Mouse (Mus musculus): ENCODE measurements around the gene Polm. TPM values are rescaled to one million over a fixed set of nuclear protein-coding genes. Genes with fewer than 3 reads are reported as not detected.

Gene Polm
- total and polyA plus RNA-seq, 3 experiments = 2.1 to 11.2 (median 3.3) TPM

DNA sequence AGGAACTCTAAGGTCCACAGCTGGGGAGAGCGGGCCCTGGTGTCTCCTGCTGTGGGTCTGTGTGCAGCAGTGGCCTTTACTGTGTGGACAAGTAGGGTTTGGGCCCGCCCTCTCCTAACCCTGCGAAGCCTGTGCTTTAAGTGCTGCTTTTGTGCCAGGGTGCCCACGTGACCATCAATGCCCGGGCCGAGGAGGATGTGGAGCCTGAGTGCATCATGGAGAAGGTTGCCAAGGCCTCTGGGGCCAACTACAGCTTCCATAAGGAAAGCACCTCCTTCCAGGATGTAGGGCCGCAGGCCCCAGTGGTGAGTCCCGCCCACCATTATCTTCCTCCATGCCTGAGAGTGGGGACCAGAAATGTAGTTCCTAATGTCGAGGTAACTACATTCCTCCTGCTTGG is 42.5 kb downstream of the Polm start:
- Histone ChIP-seq H3K36me3 (ENCODE audit: control insufficient read depth, insufficient read depth, low read length) (no peaks in the 10 kb centered on the region), H3K79me2 (replicated peaks; ENCODE audit: control insufficient read depth, insufficient read depth, low read length) (no peaks in the 10 kb centered on the region), H3K27me3 (ENCODE audit: control insufficient read depth, insufficient read depth, low read length) (no peaks in the 10 kb centered on the region), H3K4me3 (no peak overlapping the region), H3K9ac (ENCODE audit: low read depth, low read length) (no peak overlapping the region), H3K27ac (peak overlapping the region; percentile 26; the same call in 1 of the 2 replicates), H3K4me1 (ENCODE audit: control insufficient read depth, insufficient read depth, low read length) (peaks cover 4% of the 10 kb centered on the region)
- TF ChIP-seq CTCF (IDR thresholded peaks at IDR 0.05) (no peak), EP300 (IDR thresholded peaks at IDR 0.05; ENCODE audit: insufficient read depth, low read depth, low read length) (no peak), POLR2A (IDR thresholded peaks at IDR 0.05; ENCODE audit: insufficient read depth, low read depth, low read length) (no peak)
- intact Hi-C loops (cut with DNase I) = no loop called here
- WGBS = 73% methylated on average over 9 of the region's 9 CpGs
- no peak for DNase-seq

- peaks cover 2% of the 10 kb centered on the region for H3K79me2 ChIP-seq (replicated peaks; ENCODE audit: control insufficient read depth, insufficient read depth, low read length)
- H3K27ac ChIP-seq = no peak overlapping the region
- no peak overlapping the region for H3K9ac ChIP-seq (ENCODE audit: low read depth, low read length)
- intact Hi-C loops (cut with DNase I) = no loop called here
- H3K4me1 ChIP-seq (ENCODE audit: control insufficient read depth, insufficient read depth, low read length) = peaks cover 6% of the 10 kb centered on the region
- WGBS = 96% methylated on average over 1 of the region's 1 CpGs
- no peak for DNase-seq
- H3K27me3 ChIP-seq (ENCODE audit: control insufficient read depth, insufficient read depth, low read length) = no peaks in the 10 kb centered on the region
- H3K36me3 ChIP-seq (ENCODE audit: control insufficient read depth, insufficient read depth, low read length) = no peaks in the 10 kb centered on the region
- TF ChIP-seq POLR2A (IDR thresholded peaks at IDR 0.05; ENCODE audit: insufficient read depth, low read depth, low read length) (no peak), CTCF (IDR thresholded peaks at IDR 0.05) (no peak), EP300 (IDR thresholded peaks at IDR 0.05; ENCODE audit: insufficient read depth, low read depth, low read length) (no peak)
- H3K4me3 ChIP-seq = no peak overlapping the region
Measured at GRCm38 (mm10) chr11:5790431-5790830, 47.4 kb downstream of the Polm start.

- intact Hi-C loops (cut with DNase I) = loop anchor here (2.0 to 5.0 kb wide), 5 partner anchors 47 to 303 kb away; no protein-coding TSS in a partner anchor
- no peak overlapping the region; the same call in 1 of the 2 replicates for H3K27ac ChIP-seq
- DNase-seq = peak in 1 of 2 experiments; percentile 26
- WGBS = 53% methylated on average over 3 of the region's 3 CpGs
- H3K27me3 ChIP-seq (ENCODE audit: control insufficient read depth, insufficient read depth, low read length) = no peaks in the 10 kb centered on the region
- H3K79me2 ChIP-seq (replicated peaks; ENCODE audit: control insufficient read depth, insufficient read depth, low read length) = peaks cover 2% of the 10 kb centered on the region
- peaks cover 6% of the 10 kb centered on the region for H3K4me1 ChIP-seq (ENCODE audit: control insufficient read depth, insufficient read depth, low read length)
- no peaks in the 10 kb centered on the region for H3K36me3 ChIP-seq (ENCODE audit: control insufficient read depth, insufficient read depth, low read length)
- H3K9ac ChIP-seq (ENCODE audit: low read depth, low read length) = peak overlapping the region; percentile 24
- TF ChIP-seq POLR2A (IDR thresholded peaks at IDR 0.05; ENCODE audit: insufficient read depth, low read depth, low read length) (no peak), EP300 (IDR thresholded peaks at IDR 0.05; ENCODE audit: insufficient read depth, low read depth, low read length) (no peak), CTCF (IDR thresholded peaks at IDR 0.05) (no peak)
- no peak overlapping the region for H3K4me3 ChIP-seq
Measured at GRCm38 (mm10) chr11:5789754-5790333, 48.0 kb downstream of the Polm start.

DNA sequence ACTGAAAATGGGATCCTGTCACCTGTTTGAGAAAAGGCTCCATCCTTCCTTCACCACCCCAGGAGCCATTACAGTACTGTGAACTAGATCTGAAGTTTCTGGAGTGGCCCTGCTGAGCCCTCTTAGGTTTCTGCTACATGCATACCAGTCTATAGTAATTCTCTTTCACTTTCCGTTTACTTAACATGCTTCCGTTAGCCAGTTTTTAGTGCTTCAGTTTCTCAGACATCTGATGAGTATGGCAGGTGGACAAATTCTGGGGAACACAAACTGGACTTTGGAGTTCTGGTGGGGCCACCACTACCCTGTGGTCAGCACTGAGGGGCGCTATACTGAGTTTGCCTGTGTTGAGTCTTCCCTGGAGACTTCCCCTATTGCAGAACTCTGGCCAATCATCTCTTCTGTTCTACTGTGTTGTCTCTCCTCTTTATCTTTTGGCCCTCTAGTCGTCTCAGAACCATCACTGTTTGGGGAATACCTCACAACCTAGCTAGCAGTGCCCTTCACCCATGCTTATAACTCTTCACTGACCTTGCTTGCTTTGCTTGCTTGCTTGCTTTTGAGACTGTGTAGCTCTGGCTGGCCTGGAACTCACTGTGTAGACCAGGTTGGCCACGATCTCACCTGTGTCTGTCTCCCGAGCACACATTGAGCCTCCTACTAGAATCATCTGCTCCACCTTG is 48.6 kb downstream of the Polm start:
- TF ChIP-seq CTCF (IDR thresholded peaks at IDR 0.05) (no peak), POLR2A (IDR thresholded peaks at IDR 0.05; ENCODE audit: insufficient read depth, low read depth, low read length) (no peak), EP300 (IDR thresholded peaks at IDR 0.05; ENCODE audit: insufficient read depth, low read depth, low read length) (no peak)
- peak overlapping the region; percentile 96 for H3K4me3 ChIP-seq
- H3K4me1 ChIP-seq (ENCODE audit: control insufficient read depth, insufficient read depth, low read length) = peaks cover 6% of the 10 kb centered on the region
- H3K79me2 ChIP-seq (replicated peaks; ENCODE audit: control insufficient read depth, insufficient read depth, low read length) = peaks cover 2% of the 10 kb centered on the region
- intact Hi-C loops (cut with DNase I) = loop anchor here (2.0 to 5.0 kb wide), 5 partner anchors 47 to 302 kb away; no protein-coding TSS in a partner anchor
- no peak for DNase-seq
- H3K36me3 ChIP-seq (ENCODE audit: control insufficient read depth, insufficient read depth, low read length) = no peaks in the 10 kb centered on the region
- H3K27me3 ChIP-seq (ENCODE audit: control insufficient read depth, insufficient read depth, low read length) = no peaks in the 10 kb centered on the region
- WGBS = 43% methylated on average over 6 of the region's 6 CpGs
- H3K27ac ChIP-seq = peak overlapping the region; percentile 91
- peak overlapping the region; percentile 79 for H3K9ac ChIP-seq (ENCODE audit: low read depth, low read length)

DNA sequence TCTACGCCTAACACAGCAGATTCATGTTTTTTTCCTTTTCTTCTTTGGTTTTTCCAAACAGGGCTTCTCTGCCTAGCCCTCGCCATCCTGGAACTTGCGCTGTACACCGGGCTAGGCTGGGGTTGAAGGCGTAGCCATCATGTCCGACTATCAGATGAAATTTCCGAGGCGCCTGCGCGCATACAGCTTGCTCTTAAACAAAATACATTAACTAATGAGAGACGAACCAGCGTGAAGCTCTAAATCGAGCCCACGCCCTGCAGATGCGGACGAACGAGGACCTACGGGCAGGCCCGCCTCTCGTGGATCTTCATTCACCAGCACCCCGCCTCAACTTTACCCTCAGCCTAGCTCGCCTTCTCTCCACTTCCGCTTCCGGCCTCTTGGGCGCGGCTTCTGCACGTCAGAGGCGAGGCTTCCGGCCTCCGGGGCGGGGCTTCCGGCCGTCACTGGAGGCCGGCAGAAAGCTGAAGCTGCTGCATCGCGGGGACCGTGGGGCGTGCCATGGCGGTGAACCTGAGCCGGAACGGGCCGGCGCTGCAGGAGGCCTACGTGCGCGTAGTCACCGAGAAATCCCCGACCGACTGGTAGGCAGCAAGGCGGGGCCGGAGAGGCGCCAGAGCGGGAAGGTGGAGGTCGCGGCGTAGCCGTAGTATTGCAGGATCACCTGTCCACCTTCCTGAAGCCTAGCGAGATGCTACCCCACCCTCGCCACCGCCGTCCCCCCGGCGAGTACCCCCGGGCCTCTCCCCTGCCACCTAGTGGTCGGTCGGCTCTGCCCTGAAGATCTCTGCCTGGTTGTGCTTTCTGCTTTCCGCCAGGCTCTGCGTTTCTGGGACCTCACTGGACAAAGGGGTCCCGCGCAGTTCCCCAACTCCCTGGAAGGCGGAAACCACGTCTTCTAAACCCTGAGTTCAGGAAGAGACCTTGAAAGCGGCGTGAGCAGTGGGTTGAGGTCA is 49.5 kb downstream of the Polm start, which contains the start of gene Dbnl:
Gene Dbnl (plus strand): TSS at position 433 of the 959 bp plus-strand sequence.
- under 1% methylated on average over 74 of the region's 74 CpGs for WGBS

More for the DNA sequence above, 49.5 kb downstream of the Polm start, which contains the start of gene Dbnl:
- Histone ChIP-seq H3K36me3 (ENCODE audit: control insufficient read depth, insufficient read depth, low read length) (no peaks in the 10 kb centered on the region), H3K9ac (ENCODE audit: low read depth, low read length) (peak within 1 kb of the TSS; percentile 79), H3K4me1 (ENCODE audit: control insufficient read depth, insufficient read depth, low read length) (peaks cover 6% of the 10 kb centered on the region), H3K27me3 (ENCODE audit: control insufficient read depth, insufficient read depth, low read length) (no peaks in the 10 kb centered on the region), H3K79me2 (replicated peaks; ENCODE audit: control insufficient read depth, insufficient read depth, low read length) (peaks cover 2% of the 10 kb centered on the region), H3K27ac (peak within 1 kb of the TSS; percentile 91), H3K4me3 (peak within 1 kb of the TSS; percentile 96)
- TF ChIP-seq EP300 (IDR thresholded peaks at IDR 0.05; ENCODE audit: insufficient read depth, low read depth, low read length) = peak; percentile 51; the same call in 1 of the 2 replicates
- peak; percentile 97 for TF ChIP-seq POLR2A (IDR thresholded peaks at IDR 0.05; ENCODE audit: insufficient read depth, low read depth, low read length)
- TF ChIP-seq CTCF (IDR thresholded peaks at IDR 0.05) = peak; percentile 83
- intact Hi-C loops (cut with DNase I) = loop anchor here (1.0 to 5.0 kb wide), 6 partner anchors 25 to 301 kb away; no protein-coding TSS in a partner anchor
- peak; percentile 98 for DNase-seq
